Mouse (Mus musculus): Measurements from ENCODE around the gene Cdkn2d. TPM values are rescaled to one million over a fixed set of nuclear protein-coding genes. Genes with fewer than 3 reads are reported as not detected.
A peak's percentile ranks its signal among the peaks of the same experiment; 100 is the strongest.
"Not testable (repeated sequence)": the region's sequence is repeated elsewhere in the genome, so short reads cannot be mapped to it uniquely, and the experiment has no call there.

Cdkn2d gene
- total RNA-seq, 2 experiments from 2014 or later: 58.9 to 62.0 TPM

- DNase-seq (ENCODE audit: low spot score in 2 of 2): no peak
Observed at GRCm38 (mm10) chr9:21319503-21319902, 28.3 kb upstream of the Cdkn2d start.

- DNase-seq (ENCODE audit: low spot score in 2 of 2): no peak
Observed at GRCm38 (mm10) chr9:21318792-21319191, 27.6 kb upstream of the Cdkn2d start.

GRCm38 (mm10) chr9:21316696-21317095 lies 25.5 kb upstream of the Cdkn2d start:
- DNase-seq (ENCODE audit: low spot score in 2 of 2): no peak

- DNase-seq (ENCODE audit: low spot score in 2 of 2): no peak
Observed at GRCm38 (mm10) chr9:21315421-21315820, 24.2 kb upstream of the Cdkn2d start.

GRCm38 (mm10) chr9:21314367-21315140 lies 23.3 kb upstream of the Cdkn2d start:
- DNase-seq (ENCODE audit: low spot score in 2 of 2): no peak

GRCm38 (mm10) chr9:21313394-21313793 lies 22.2 kb upstream of the Cdkn2d start:
- DNase-seq (ENCODE audit: low spot score in 2 of 2): peak; percentile 81 to 84

GRCm38 (mm10) chr9:21312134-21312533 lies 20.9 kb upstream of the Cdkn2d start, which contains the start of gene Ap1m2:
Ap1m2 (minus strand) TSS chr9:21312337.
- DNase-seq (ENCODE audit: low spot score in 2 of 2): no peak

- no peak for DNase-seq (ENCODE audit: low spot score in 2 of 2)
Observed at GRCm38 (mm10) chr9:21311695-21312094, 20.5 kb upstream of the Cdkn2d start.

GRCm38 (mm10) chr9:21309150-21309741 lies 18.0 kb upstream of the Cdkn2d start:
- DNase-seq (ENCODE audit: low spot score in 2 of 2): no peak

- DNase-seq (ENCODE audit: low spot score in 2 of 2): no peak
Observed at GRCm38 (mm10) chr9:21305065-21305464, 13.9 kb upstream of the Cdkn2d start.

GRCm38 (mm10) chr9:21299014-21299413 lies 7.8 kb upstream of the Cdkn2d start:
- no peak for DNase-seq (ENCODE audit: low spot score in 2 of 2)

- DNase-seq (ENCODE audit: low spot score in 2 of 2): no peak
Observed at GRCm38 (mm10) chr9:21292271-21292670, 1.1 kb upstream of the Cdkn2d start.

GRCm38 (mm10) chr9:21291868-21292267 lies 661 bp upstream of the Cdkn2d start:
- not testable (repeated sequence) for DNase-seq (ENCODE audit: low spot score in 2 of 2)

- DNase-seq (ENCODE audit: low spot score in 2 of 2): no peak
Observed at GRCm38 (mm10) chr9:21290589-21290988, 618 bp downstream of the Cdkn2d start.

GRCm38 (mm10) chr9:21289337-21289671 lies 1.9 kb downstream of the Cdkn2d start:
- no peak for DNase-seq (ENCODE audit: low spot score in 2 of 2)

GRCm38 (mm10) chr9:21288404-21289336 lies 2.5 kb downstream of the Cdkn2d start:
- DNase-seq (ENCODE audit: low spot score in 2 of 2): no peak

- peak; percentile 93 to 97 for DNase-seq (ENCODE audit: low spot score in 2 of 2)
Observed at GRCm38 (mm10) chr9:21287571-21288402, 3.4 kb downstream of the Cdkn2d start, which contains the start of gene Kri1. Kri1 (minus strand) TSS chr9:21287969.

- no peak for DNase-seq (ENCODE audit: low spot score in 2 of 2)
Observed at GRCm38 (mm10) chr9:21286753-21287152, 4.5 kb downstream of the Cdkn2d start.

- no peak for DNase-seq (ENCODE audit: low spot score in 2 of 2)
Observed at GRCm38 (mm10) chr9:21283994-21284393, 7.2 kb downstream of the Cdkn2d start.

- no peak for DNase-seq (ENCODE audit: low spot score in 2 of 2)
Observed at GRCm38 (mm10) chr9:21283591-21283990, 7.6 kb downstream of the Cdkn2d start.

- no peak for DNase-seq (ENCODE audit: low spot score in 2 of 2)
Observed at GRCm38 (mm10) chr9:21277776-21278175, 13.4 kb downstream of the Cdkn2d start.

All from layer of hippocampus, postnatal 14 days (tissue).